Mouse (Mus musculus): ENCODE results near the gene Qtrt2. TPM values are rescaled to one million over a fixed set of nuclear protein-coding genes. Genes with fewer than 3 reads are reported as not detected.

The Qtrt2 gene
- polyA plus RNA-seq, 2 experiments from 2014 or later, result 11.6 to 12.0 TPM

Other genes starting within 250 kb of the Qtrt2 start
- not detected for gene Drd3, start 172.8 kb downstream of the Qtrt2 start, polyA plus RNA-seq (2017; shearing (Covaris generic))
- gene Ccdc191, start 37.0 kb downstream of the Qtrt2 start, polyA plus RNA-seq (2017; shearing (Covaris generic)), result 10 to 100 TPM; 10.3 to 11.6 TPM
- 1 to 10 TPM; 1.4 to 1.9 TPM for gene Zdhhc23, start 53.0 kb upstream of the Qtrt2 start, polyA plus RNA-seq (2017; shearing (Covaris generic))
- 1 to 10 TPM; 3.6 TPM for gene Gramd1c, start 136.5 kb upstream of the Qtrt2 start, polyA plus RNA-seq (2017; shearing (Covaris generic))
- gene Atp6v1a, start 212.9 kb upstream of the Qtrt2 start, polyA plus RNA-seq (2017; shearing (Covaris generic)), result 10 to 100 TPM; 32.7 to 35.0 TPM
- 10 to 100 TPM; 29.1 to 32.3 TPM for gene Naa50, start 213.0 kb upstream of the Qtrt2 start, polyA plus RNA-seq (2017; shearing (Covaris generic))
- 1 to 10 TPM; 2.7 to 4.7 TPM for gene Usf3, start 246.4 kb upstream of the Qtrt2 start, polyA plus RNA-seq (2017; shearing (Covaris generic))

Measured in activated CD4-positive, CD25-positive, alpha-beta regulatory T cell, adult 4 months (primary cell).